Mouse (Mus musculus) forelimb bud, embryonic 11.5 days (tissue): ENCODE results near the gene Gm28308.
A peak's percentile ranks its signal among the peaks of the same experiment; 100 is the strongest.

Experiments used
- DNase-seq: peaks from one replicate; pipeline ENCODE4 v3.0.0-alpha.2; 2012; ENCODE audit warnings: low read depth, low spot score

The Gm28308 gene

DNA sequence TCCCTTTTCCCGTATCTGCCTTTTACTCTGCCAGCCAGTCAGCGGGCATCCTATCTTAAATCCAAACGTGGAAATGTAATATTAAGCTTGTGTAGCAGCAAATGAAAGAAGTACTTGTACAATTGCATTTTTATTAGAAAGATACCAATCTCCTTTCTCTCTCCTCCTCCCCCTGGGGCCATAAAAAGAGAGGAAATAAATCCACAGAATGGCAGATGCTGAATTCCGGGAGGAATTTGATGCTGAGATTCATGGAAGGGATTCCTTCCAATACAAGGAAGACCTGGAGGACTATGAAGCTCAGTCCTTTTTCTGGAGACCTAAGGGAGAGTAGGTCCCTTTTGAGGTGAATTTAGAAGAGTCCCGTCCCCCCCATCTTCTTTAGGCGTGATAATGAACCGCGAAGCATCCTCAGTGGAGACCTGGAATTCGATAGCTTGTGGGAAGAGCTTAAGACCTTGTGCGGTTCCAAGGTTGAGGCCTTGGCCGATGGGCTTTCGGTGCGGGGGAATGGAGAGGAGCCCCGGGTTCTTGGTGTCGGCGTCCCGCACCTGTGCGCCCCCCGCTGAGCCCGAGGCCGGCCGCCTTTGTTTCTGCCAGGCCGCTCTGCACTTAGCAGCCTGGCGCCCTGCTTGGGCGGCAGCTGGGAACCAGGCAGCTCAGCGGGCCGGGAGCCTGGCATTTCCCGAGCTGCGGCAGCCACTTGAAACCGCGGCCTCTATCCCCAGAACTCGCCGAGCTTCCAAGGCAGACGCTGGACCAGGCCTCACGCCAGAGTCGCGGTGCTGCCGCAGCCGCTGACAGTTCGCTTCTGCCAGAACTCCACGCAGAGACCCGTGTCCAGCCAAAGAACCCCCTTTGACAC, 44.7 kb downstream of the Gm28308 start:
- no peak for DNase-seq

- no peak for DNase-seq
These were observed 45.4 kb downstream of the Gm28308 start for GRCm38 (mm10) chr6:52167736-52168161.

GRCm38 (mm10) chr6:52167176-52167575, 46.0 kb downstream of the Gm28308 start:
- no peak for DNase-seq

GRCm38 (mm10) chr6:52166431-52167077, 46.6 kb downstream of the Gm28308 start:
- DNase-seq, result no peak

DNA sequence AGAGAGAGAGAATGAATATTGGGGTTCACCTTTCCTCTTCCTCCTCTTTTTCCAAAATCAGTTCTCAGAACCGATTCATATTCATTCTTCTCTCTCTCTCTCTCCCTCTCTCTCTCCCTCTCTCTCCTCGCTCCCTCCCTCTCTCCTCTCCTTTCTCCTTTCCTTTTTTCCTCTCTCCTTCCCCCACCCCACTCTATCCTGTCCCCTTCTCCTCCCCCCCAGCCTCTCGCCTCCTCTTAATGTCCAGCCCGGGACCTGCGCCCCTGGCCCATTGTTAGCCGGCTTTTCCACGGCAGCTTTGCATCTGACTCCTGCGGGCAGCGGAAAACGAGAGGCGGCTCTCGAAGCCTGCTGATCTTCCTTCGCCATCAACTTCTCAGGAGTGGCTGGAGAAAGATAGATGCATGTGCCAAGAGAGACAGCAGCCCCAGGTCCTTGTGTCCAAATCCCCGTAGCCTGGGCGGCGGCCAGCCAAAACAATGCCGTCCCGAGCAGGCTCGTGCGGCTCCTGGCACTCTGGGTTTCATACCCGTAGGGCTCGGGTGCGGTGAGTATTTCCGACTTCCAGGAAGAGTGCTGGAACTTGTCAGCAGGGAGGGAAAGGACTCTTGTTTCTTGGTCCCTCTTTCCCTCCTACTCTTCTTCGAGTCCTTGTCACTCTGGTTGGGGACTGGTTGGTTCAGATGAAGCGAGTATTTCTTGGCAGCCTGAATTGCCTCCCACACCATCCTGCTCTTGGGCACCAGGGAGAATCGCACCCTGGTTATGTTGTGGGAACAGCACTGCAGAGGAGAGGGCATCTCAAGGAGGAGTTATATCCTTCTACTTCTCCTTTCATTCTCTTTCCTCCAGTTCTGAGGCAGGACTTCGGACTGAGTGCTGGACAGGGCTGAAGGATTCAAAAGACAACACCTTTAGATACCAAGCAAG, 47.4 kb downstream of the Gm28308 start:
- no peak for DNase-seq

- DNase-seq, result no peak
These were observed 48.3 kb downstream of the Gm28308 start, which contains the start of gene Hoxa2 for GRCm38 (mm10) chr6:52164626-52165440. TSS of gene Hoxa2 (minus strand) at chr6:52164831.

GRCm38 (mm10) chr6:52164051-52164625, 49.0 kb downstream of the Gm28308 start:
- DNase-seq, result no peak

DNA sequence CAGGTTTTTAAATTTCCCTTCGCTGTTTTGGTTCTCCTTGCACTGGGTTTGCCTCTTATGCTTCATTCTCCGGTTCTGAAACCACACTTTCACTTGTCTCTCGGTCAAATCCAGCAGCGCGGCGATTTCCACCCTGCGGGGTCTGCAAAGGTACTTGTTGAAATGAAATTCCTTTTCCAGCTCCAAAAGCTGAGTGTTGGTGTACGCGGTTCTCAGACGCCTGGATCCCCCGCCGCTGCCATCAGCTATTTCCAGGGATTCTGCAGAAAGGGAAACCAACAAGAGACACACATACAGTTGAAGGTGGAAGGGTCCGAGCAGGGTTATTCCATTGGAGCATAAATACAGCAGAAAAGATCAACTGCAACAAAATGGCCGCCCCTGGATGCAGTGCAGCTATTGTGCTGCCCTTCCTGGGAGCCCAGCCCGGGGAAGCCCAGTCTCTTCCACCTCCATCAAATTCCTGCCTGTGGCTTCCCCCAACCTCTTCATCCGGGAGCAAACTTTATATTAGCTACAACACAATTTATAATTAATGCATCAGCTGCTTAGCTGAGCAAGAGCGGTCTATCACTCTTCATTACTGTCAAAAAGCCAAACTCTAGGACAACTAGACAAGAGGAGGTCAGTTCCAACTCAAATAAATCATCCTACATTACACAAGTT, 49.6 kb downstream of the Gm28308 start:
- no peak for DNase-seq

- no peak for DNase-seq
These were observed 50.4 kb downstream of the Gm28308 start for GRCm38 (mm10) chr6:52162611-52163365.

GRCm38 (mm10) chr6:52162093-52162380, 51.1 kb downstream of the Gm28308 start:
- DNase-seq, result no peak

- DNase-seq, result no peak
These were observed 51.6 kb downstream of the Gm28308 start for GRCm38 (mm10) chr6:52161336-52162092.

- no peak for DNase-seq
These were observed 52.4 kb downstream of the Gm28308 start for GRCm38 (mm10) chr6:52160511-52161335.

DNA sequence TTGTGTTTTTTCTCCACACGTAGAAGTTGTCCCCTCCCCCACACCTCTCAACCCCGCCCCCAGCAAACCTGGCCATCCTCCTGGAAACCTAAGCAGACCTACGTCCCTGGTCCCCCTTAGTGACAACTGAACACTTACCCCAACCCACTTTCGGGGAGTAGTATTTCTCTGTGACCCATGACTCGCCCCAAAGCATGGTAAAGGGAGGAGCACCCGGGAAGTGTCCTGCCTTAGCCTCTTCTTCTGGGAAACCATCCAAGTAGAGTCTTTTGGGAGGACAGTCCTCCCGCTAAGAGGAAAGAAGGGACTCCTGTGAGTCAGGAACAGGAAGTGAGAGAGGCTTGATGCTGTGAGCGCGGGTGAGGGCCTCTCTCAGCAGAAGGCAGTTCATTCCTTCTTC, 53.2 kb downstream of the Gm28308 start:
- DNase-seq, result no peak

DNA sequence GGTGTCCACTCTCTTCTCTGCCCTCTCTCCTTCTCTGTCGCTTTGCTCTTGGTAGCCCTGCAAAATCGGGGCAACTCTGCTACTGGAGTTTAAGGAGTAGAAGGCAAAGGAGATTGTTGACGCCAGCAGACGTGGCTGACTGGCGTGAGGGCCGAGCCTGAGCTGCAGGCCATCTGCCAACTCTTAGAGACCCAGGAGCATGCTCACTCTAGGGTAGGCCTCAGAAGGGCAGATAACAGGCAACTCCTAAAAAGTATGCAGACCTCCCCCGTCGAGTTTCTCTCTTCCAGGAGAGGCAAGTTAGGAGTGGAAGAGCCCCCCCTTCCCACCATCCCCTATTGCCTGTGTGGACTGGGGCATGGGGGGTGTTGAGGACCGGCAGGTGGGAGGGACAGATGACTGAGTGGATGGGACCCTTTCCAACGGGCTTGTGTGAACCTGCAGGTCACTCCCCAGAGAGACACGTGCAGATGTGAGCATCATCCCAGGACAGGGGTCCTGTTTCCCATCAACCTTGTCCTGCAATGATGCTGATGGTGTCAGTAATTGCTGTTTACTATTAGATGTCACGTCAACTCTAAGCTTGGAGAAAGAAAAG, 53.9 kb downstream of the Gm28308 start:
- DNase-seq, result no peak

GRCm38 (mm10) chr6:52158276-52159051, 54.7 kb downstream of the Gm28308 start, which contains the start of gene Hoxa1:
TSS of gene Hoxa1 (minus strand) at chr6:52158317.
- peak; percentile 84 for DNase-seq

GRCm38 (mm10) chr6:52157466-52158275, 55.5 kb downstream of the Gm28308 start:
- DNase-seq, result no peak
